Mouse (Mus musculus) testis, adult 2 months (tissue): Measurements from ENCODE around the gene Skap1. TPM values are rescaled to one million over a fixed set of nuclear protein-coding genes. Genes with fewer than 3 reads are reported as not detected.

Experiments
- H3K27ac ChIP-seq: fragments of 200-500 bp; 2 replicates; pipeline ENCODE4 v1.5.1; 2012; ENCODE audit warnings: low read depth, low read length; ENCODE audit not compliant: control insufficient read depth, insufficient read depth
- H3K27me3 ChIP-seq: fragments of 200-500 bp; 2 replicates; pipeline ENCODE4 v1.6.1; 2012; ENCODE audit warnings: mild to moderate bottlenecking, low read length, moderate library complexity; ENCODE audit not compliant: control insufficient read depth, insufficient read depth
- H3K36me3 ChIP-seq: fragments of 200-500 bp; 2 replicates; pipeline ENCODE4 v1.6.1; 2012; ENCODE audit warnings: mild to moderate bottlenecking, low read length; ENCODE audit not compliant: control insufficient read depth, insufficient read depth
- H3K4me1 ChIP-seq: fragments of 200-500 bp; 2 replicates; pipeline ENCODE4 v1.6.1; 2012; ENCODE audit warnings: low read length; ENCODE audit not compliant: control insufficient read depth, insufficient read depth
- H3K4me3 ChIP-seq: fragments of 200-500 bp; 2 replicates; pipeline ENCODE4 v1.5.1; 2012; ENCODE audit warnings: low read depth, mild to moderate bottlenecking, low read length, moderate library complexity, mixed read lengths; ENCODE audit not compliant: control insufficient read depth
- CTCF ChIP-seq: fragments of 200-500 bp; IDR thresholded peaks from 2 replicates; pipeline ENCODE4 v1.5.1; 2012; ENCODE audit warnings: low read depth, mild to moderate bottlenecking, inconsistent platforms, low read length, moderate library complexity; ENCODE audit not compliant: control insufficient read depth, insufficient read depth, insufficient replicate concordance
- POLR2A ChIP-seq: fragments of 200-500 bp; IDR thresholded peaks from 2 replicates; pipeline ENCODE4 v1.6.1; 2012; ENCODE audit warnings: low read depth, mild to moderate bottlenecking, inconsistent platforms, low read length, moderate library complexity; ENCODE audit not compliant: control insufficient read depth
- polyA plus RNA-seq: library from polyadenylated mRNA; depleted of rRNA; stranded (reverse); fragments of >200 nt; gene quantifications from 2 replicates; pipeline ENCODE4 v1.2.3, GENCODE M21; 2012

The Skap1 gene
- polyA plus RNA-seq, 1 experiment, result 1.5 TPM

GRCm38 (mm10) chr11:96765645-96766044 is 301.3 kb downstream of the Skap1 start:
- Histone ChIP-seq H3K27me3 (no peaks in the 10 kb centered on the region), H3K4me3 (no peak overlapping the region), H3K27ac (no peak overlapping the region), H3K36me3 (peaks cover 1% of the 10 kb centered on the region; the same call in 1 of the 2 replicates), H3K4me1 (no peaks in the 10 kb centered on the region)
- TF ChIP-seq POLR2A (no peak), CTCF (no peak)

- H3K27ac ChIP-seq, result no peak overlapping the region
Observed at GRCm38 (mm10) chr11:96766555-96766954, 302.2 kb downstream of the Skap1 start.

GRCm38 (mm10) chr11:96767096-96767495 is 302.7 kb downstream of the Skap1 start:
- Histone ChIP-seq H3K4me1 (no peaks in the 10 kb centered on the region), H3K27ac (no peak overlapping the region), H3K36me3 (peaks cover 3% of the 10 kb centered on the region; the same call in 1 of the 2 replicates), H3K4me3 (no peak overlapping the region), H3K27me3 (no peaks in the 10 kb centered on the region)
- no peak for TF ChIP-seq CTCF

More at GRCm38 (mm10) chr11:96766555-96766954, 302.2 kb downstream of the Skap1 start:
- H3K36me3 ChIP-seq, result peaks cover 1% of the 10 kb centered on the region; the same call in 1 of the 2 replicates
- no peaks in the 10 kb centered on the region for H3K27me3 ChIP-seq
- TF ChIP-seq CTCF, result no peak
- TF ChIP-seq POLR2A, result no peak
- no peaks in the 10 kb centered on the region for H3K4me1 ChIP-seq
- no peak overlapping the region for H3K4me3 ChIP-seq

GRCm38 (mm10) chr11:96768240-96768639 is 303.8 kb downstream of the Skap1 start:
- Histone ChIP-seq H3K4me1 (no peaks in the 10 kb centered on the region), H3K36me3 (peaks cover 3% of the 10 kb centered on the region; the same call in 1 of the 2 replicates), H3K27me3 (no peaks in the 10 kb centered on the region), H3K4me3 (no peak overlapping the region), H3K27ac (no peak overlapping the region)
- no peak for TF ChIP-seq CTCF
- 0 out of 2 replicates have a peak, but pooled peaks have one; percentile 1 for TF ChIP-seq POLR2A

- Histone ChIP-seq H3K27ac (no peak overlapping the region), H3K4me3 (no peak overlapping the region), H3K36me3 (peaks cover 3% of the 10 kb centered on the region; the same call in 1 of the 2 replicates), H3K27me3 (no peaks in the 10 kb centered on the region), H3K4me1 (peaks cover under 1% of the 10 kb centered on the region; the same call in 1 of the 2 replicates)
- TF ChIP-seq POLR2A (no peak), CTCF (no peak)
Observed at GRCm38 (mm10) chr11:96771274-96771975, 307.0 kb downstream of the Skap1 start.

- Histone ChIP-seq H3K4me3 (no peak overlapping the region), H3K27me3 (no peaks in the 10 kb centered on the region), H3K4me1 (peaks cover 6% of the 10 kb centered on the region), H3K27ac (no peak overlapping the region), H3K36me3 (peaks cover 3% of the 10 kb centered on the region; the same call in 1 of the 2 replicates)
- TF ChIP-seq POLR2A, result no peak
- no peak for TF ChIP-seq CTCF
Observed at GRCm38 (mm10) chr11:96772413-96772812, 308.0 kb downstream of the Skap1 start.

GRCm38 (mm10) chr11:96774536-96774935 is 310.1 kb downstream of the Skap1 start:
- Histone ChIP-seq H3K27me3 (no peaks in the 10 kb centered on the region), H3K4me3 (no peak overlapping the region), H3K36me3 (peaks cover 3% of the 10 kb centered on the region; the same call in 1 of the 2 replicates), H3K4me1 (peaks cover 6% of the 10 kb centered on the region), H3K27ac (no peak overlapping the region)
- TF ChIP-seq POLR2A (no peak), CTCF (no peak)
